23 mouse cellular contexts compared by ENCODE assay signal in genomic region chr1:162937970-162938695, GRCm38 (mm10). TPM values are rescaled to one million over a fixed set of nuclear protein-coding genes. Genes with fewer than 3 reads are reported as not detected.
DNase-seq lines count a peak whose midpoint lies in the region; ATAC-seq and TF ChIP-seq lines count a peak whose summit lies in the region.
"Had no signal": no experiment of that assay in that cellular context is flagged by ENCODE, and none has a peak within 500 bp of the region (broad histone marks: within the 10 kb centered on the region; RNA-seq: fewer than 3 reads in every experiment).

No protein-coding gene starts in this region.

- 69% methylated on average over 5 of the region's 5 CpGs for WGBS in heart, postnatal 0 days
- WGBS in heart, embryonic 10.5 days, result 74% methylated on average over 5 of the region's 5 CpGs
- 68% methylated on average over 5 of the region's 5 CpGs for WGBS in lung, embryonic 16.5 days
- 33% methylated on average over 5 of the region's 5 CpGs for WGBS in limb, embryonic 12.5 days
- WGBS in stomach, postnatal 0 days, result 65% methylated on average over 5 of the region's 5 CpGs

- H3K4me1 ChIP-seq in heart, postnatal 0 days (ENCODE audit: control insufficient read depth, insufficient read depth), result no peaks in the 10 kb centered on the region
- no peaks in the 10 kb centered on the region for H3K4me1 ChIP-seq in heart, embryonic 10.5 days
- H3K4me1 ChIP-seq in lung, embryonic 16.5 days (replicated peaks; ENCODE audit: control insufficient read depth, insufficient read depth, low read length), result no peaks in the 10 kb centered on the region
- H3K4me1 ChIP-seq in limb, embryonic 12.5 days (replicated peaks), result peaks cover 11% of the 10 kb centered on the region
- H3K4me1 ChIP-seq in stomach, postnatal 0 days (replicated peaks; ENCODE audit: control insufficient read depth, insufficient read depth), result no peaks in the 10 kb centered on the region
- H3K4me1 ChIP-seq: embryonic facial prominence, embryonic 13.5 days; forebrain, embryonic 12.5 days; liver, embryonic 12.5 days had no signal

- no peak for TF ChIP-seq EP300 in heart, postnatal 0 days (IDR thresholded peaks at IDR 0.05; ENCODE audit: low read depth)
- TF ChIP-seq EP300 in stomach, postnatal 0 days (optimal IDR thresholded peaks at IDR 0.05), result peak; percentile 22

- no peak for DNase-seq in heart, postnatal 0 days (ENCODE audit: low spot score)
- no peak for DNase-seq in heart, embryonic 10.5 days (ENCODE audit: low spot score)
- DNase-seq in lung, adult 18-20 months, result no peak
- no peak for DNase-seq in stomach, postnatal 0 days (ENCODE audit: low spot score)
- no peak for DNase-seq in right cerebral cortex, postnatal 14 days
- DNase-seq: cerebellum, adult 11 months; gastrocnemius, postnatal 10 days; midbrain, embryonic 14.5 days; retina, postnatal 1 day; thymus, adult 2 months had no signal

- H3K4me3 ChIP-seq in heart, postnatal 0 days (ENCODE audit: low read depth, low read length), result no peak overlapping the region
- H3K4me3 ChIP-seq in heart, embryonic 10.5 days, result no peak overlapping the region
- H3K4me3 ChIP-seq in lung, embryonic 16.5 days (ENCODE audit: low read length), result no peak overlapping the region
- no peak overlapping the region for H3K4me3 ChIP-seq in limb, embryonic 12.5 days (replicated peaks)
- H3K4me3 ChIP-seq in stomach, postnatal 0 days (ENCODE audit: low read depth, low read length), result no peak overlapping the region
- H3K4me3 ChIP-seq: embryonic facial prominence, embryonic 13.5 days; forebrain, embryonic 12.5 days; layer of hippocampus, adult 2 months; left cerebral cortex, adult 2 months; liver, embryonic 12.5 days had no signal

- ATAC-seq in heart, postnatal 0 days (ENCODE audit: insufficient read depth, low read depth), result 0 out of 2 replicates have a peak, but pooled peaks have one; percentile 17
- no peak for ATAC-seq in lung, embryonic 16.5 days (ENCODE audit: low read depth)
- peak; percentile 78 for ATAC-seq in limb, embryonic 12.5 days (ENCODE audit: insufficient number of reproducible peaks, insufficient read depth, low FRiP score, low TSS enrichment, low read depth)
- ATAC-seq in stomach, postnatal 0 days (ENCODE audit: low FRiP score, low TSS enrichment), result no peak
- ATAC-seq: inflammation-experienced regulatory T-cells, adult 6 months; liver, embryonic 12.5 days had no signal

- no peaks in the 10 kb centered on the region for H3K27me3 ChIP-seq in heart, postnatal 0 days (ENCODE audit: control insufficient read depth, insufficient read depth, low read length)
- no peaks in the 10 kb centered on the region for H3K27me3 ChIP-seq in heart, embryonic 10.5 days (ENCODE audit: insufficient read depth, poor library complexity, severe bottlenecking)
- H3K27me3 ChIP-seq in lung, embryonic 16.5 days (ENCODE audit: control insufficient read depth, insufficient read depth, low read depth, low read length), result no peaks in the 10 kb centered on the region
- peaks cover 4% of the 10 kb centered on the region for H3K27me3 ChIP-seq in limb, embryonic 12.5 days
- H3K27me3 ChIP-seq in stomach, postnatal 0 days (ENCODE audit: control insufficient read depth, insufficient read depth, low read length), result no peaks in the 10 kb centered on the region
- H3K27me3 ChIP-seq: CH12.LX; embryonic facial prominence, embryonic 13.5 days; forebrain, embryonic 12.5 days; liver, embryonic 12.5 days had no signal

- no peak for TF ChIP-seq CTCF in heart, postnatal 0 days (IDR thresholded peaks at IDR 0.05; ENCODE audit: low read depth)
- TF ChIP-seq CTCF in stomach, postnatal 0 days (IDR thresholded peaks at IDR 0.05; ENCODE audit: low read depth), result no peak

- H3K27ac ChIP-seq in heart, postnatal 0 days (ENCODE audit: low read depth), result no peak overlapping the region
- H3K27ac ChIP-seq in heart, embryonic 10.5 days, result no peak overlapping the region
- H3K27ac ChIP-seq in lung, embryonic 16.5 days (ENCODE audit: low read length), result peak overlapping the region; percentile 73
- peak overlapping the region; percentile 20; the same call in 1 of the 2 replicates for H3K27ac ChIP-seq in limb, embryonic 12.5 days
- H3K27ac ChIP-seq in stomach, postnatal 0 days (replicated peaks), result 0 out of 2 replicates have a peak overlapping the region, but pooled peaks have one; percentile 20
- H3K27ac ChIP-seq: embryonic facial prominence, embryonic 13.5 days; forebrain, embryonic 12.5 days; layer of hippocampus, adult 2 months; left cerebral cortex, adult 2 months; liver, embryonic 12.5 days had no signal

- H3K9ac ChIP-seq in heart, postnatal 0 days (replicated peaks; ENCODE audit: low read depth, low read length), result no peak overlapping the region
- no peak overlapping the region for H3K9ac ChIP-seq in lung, embryonic 16.5 days (ENCODE audit: low read length)
- H3K9ac ChIP-seq in limb, embryonic 12.5 days (replicated peaks), result no peak overlapping the region
- no peak overlapping the region for H3K9ac ChIP-seq in stomach, postnatal 0 days (ENCODE audit: low read length)
- H3K9ac ChIP-seq: embryonic facial prominence, embryonic 13.5 days; forebrain, embryonic 12.5 days; liver, embryonic 12.5 days had no signal

- H3K36me3 ChIP-seq in heart, postnatal 0 days (replicated peaks; ENCODE audit: control insufficient read depth, insufficient read depth, low read length), result no peaks in the 10 kb centered on the region
- H3K36me3 ChIP-seq in heart, embryonic 10.5 days, result no peaks in the 10 kb centered on the region
- no peaks in the 10 kb centered on the region for H3K36me3 ChIP-seq in lung, embryonic 16.5 days (ENCODE audit: control insufficient read depth, insufficient read depth, low read length)
- H3K36me3 ChIP-seq in limb, embryonic 12.5 days, result no peaks in the 10 kb centered on the region
- no peaks in the 10 kb centered on the region for H3K36me3 ChIP-seq in stomach, postnatal 0 days (ENCODE audit: control insufficient read depth, insufficient read depth, low read length)
- H3K36me3 ChIP-seq: embryonic facial prominence, embryonic 13.5 days; forebrain, embryonic 12.5 days; liver, embryonic 12.5 days had no signal

- H3K4me2 ChIP-seq in heart, postnatal 0 days (ENCODE audit: low read depth, low read length), result no peak overlapping the region
- no peak overlapping the region for H3K4me2 ChIP-seq in lung, embryonic 16.5 days (ENCODE audit: low read depth, low read length)
- H3K4me2 ChIP-seq in limb, embryonic 12.5 days, result no peak overlapping the region
- H3K4me2 ChIP-seq in stomach, postnatal 0 days (replicated peaks; ENCODE audit: low read depth), result no peak overlapping the region
- H3K4me2 ChIP-seq: embryonic facial prominence, embryonic 13.5 days; forebrain, embryonic 12.5 days; liver, embryonic 12.5 days had no signal

- no peaks in the 10 kb centered on the region for H3K9me3 ChIP-seq in heart, postnatal 0 days (replicated peaks; ENCODE audit: control insufficient read depth, low read length)
- no peaks in the 10 kb centered on the region for H3K9me3 ChIP-seq in heart, embryonic 10.5 days
- no peaks in the 10 kb centered on the region for H3K9me3 ChIP-seq in lung, embryonic 16.5 days (ENCODE audit: control insufficient read depth, low read length)
- H3K9me3 ChIP-seq in limb, embryonic 12.5 days, result no peaks in the 10 kb centered on the region
- H3K9me3 ChIP-seq in stomach, postnatal 0 days (ENCODE audit: control insufficient read depth, low read length), result no peaks in the 10 kb centered on the region
- H3K9me3 ChIP-seq: embryonic facial prominence, embryonic 13.5 days; forebrain, embryonic 12.5 days; liver, embryonic 12.5 days had no signal

RNA-seq across cellular contexts. Expression of gene Fmo6, which starts 0.8 kb away (rescaled TPM):
- not detected in 2 replicates for total RNA-seq in heart, postnatal 0 days (2014; rRNA removed; ENCODE audit: low replicate concordance)
- polyA plus RNA-seq in heart, postnatal 0 days (2015; fragmentation: Nextera tagmentation; extraction: Ambion mirVana), result not detected in 2 replicates
- polyA plus RNA-seq in heart, embryonic 10.5 days (2016; fragmentation: Nextera tagmentation; extraction: Ambion mirVana), result not detected in 2 replicates
- not detected in 2 replicates for polyA plus RNA-seq in lung, embryonic 16.5 days (2015; fragmentation: Nextera tagmentation; extraction: Ambion mirVana)
- polyA plus RNA-seq in limb, embryonic 12.5 days (2016; fragmentation: Nextera tagmentation; extraction: Ambion mirVana), result 0.11 TPM in 1 of 2 replicates, not detected in the other
- polyA plus RNA-seq in stomach, postnatal 0 days (2015; fragmentation: Nextera tagmentation; extraction: Ambion mirVana), result 0.08 TPM in 1 of 2 replicates, not detected in the other
- total RNA-seq: adrenal gland, postnatal 4 days; CH12.LX; heart, postnatal 4 days; layer of hippocampus, adult 2 months; left cerebral cortex, adult 2 months had no signal
- polyA plus RNA-seq: inflammation-experienced regulatory T-cells, adult 6 months; liver, embryonic 12.5 days; midbrain, embryonic 14.5 days; neural tube, embryonic 11.5 days; spleen, adult 2 months had no signal

RNA-seq across cellular contexts. Expression of gene Fmo2, which starts 39.6 kb away (rescaled TPM):
- 2.5 and 4.5 TPM in 2 replicates for total RNA-seq in heart, postnatal 0 days (2014; rRNA removed; ENCODE audit: low replicate concordance)
- polyA plus RNA-seq in heart, postnatal 0 days (2015; fragmentation: Nextera tagmentation; extraction: Ambion mirVana), result 4.9 and 7.3 TPM in 2 replicates
- polyA plus RNA-seq in heart, embryonic 10.5 days (2016; fragmentation: Nextera tagmentation; extraction: Ambion mirVana), result 0.10 TPM in 1 of 2 replicates, not detected in the other
- polyA plus RNA-seq in lung, embryonic 16.5 days (2015; fragmentation: Nextera tagmentation; extraction: Ambion mirVana), result 48.3 and 70.3 TPM in 2 replicates
- 0.05 TPM in 1 of 2 replicates, not detected in the other for polyA plus RNA-seq in limb, embryonic 12.5 days (2016; fragmentation: Nextera tagmentation; extraction: Ambion mirVana)
- 16.4 and 17.7 TPM in 2 replicates for polyA plus RNA-seq in stomach, postnatal 0 days (2015; fragmentation: Nextera tagmentation; extraction: Ambion mirVana)
- total RNA-seq: CH12.LX had no signal
- polyA plus RNA-seq: forebrain, embryonic 12.5 days; inflammation-experienced regulatory T-cells, adult 6 months; midbrain, embryonic 14.5 days; neural tube, embryonic 11.5 days had no signal

RNA-seq across cellular contexts. Expression of gene Fmo3, which starts 46.2 kb away (rescaled TPM):
- not detected in 2 replicates for total RNA-seq in heart, postnatal 0 days (2014; rRNA removed; ENCODE audit: low replicate concordance)
- not detected in 2 replicates for polyA plus RNA-seq in heart, postnatal 0 days (2015; fragmentation: Nextera tagmentation; extraction: Ambion mirVana)
- not detected in 2 replicates for polyA plus RNA-seq in heart, embryonic 10.5 days (2016; fragmentation: Nextera tagmentation; extraction: Ambion mirVana)
- polyA plus RNA-seq in lung, embryonic 16.5 days (2015; fragmentation: Nextera tagmentation; extraction: Ambion mirVana), result not detected in 2 replicates
- polyA plus RNA-seq in limb, embryonic 12.5 days (2016; fragmentation: Nextera tagmentation; extraction: Ambion mirVana), result not detected in 2 replicates
- polyA plus RNA-seq in stomach, postnatal 0 days (2015; fragmentation: Nextera tagmentation; extraction: Ambion mirVana), result 0.06 and 0.10 TPM in 2 replicates
- total RNA-seq: CH12.LX; gastrocnemius, postnatal 10 days; heart, postnatal 4 days; layer of hippocampus, adult 2 months; left cerebral cortex, adult 2 months had no signal
- polyA plus RNA-seq: embryonic facial prominence, embryonic 13.5 days; forebrain, embryonic 12.5 days; inflammation-experienced regulatory T-cells, adult 6 months; liver, embryonic 12.5 days; midbrain, embryonic 14.5 days; neural tube, embryonic 11.5 days had no signal

Comparison
In these comparisons a context has a peak if more than half of its experiments do, and no peak if none do; other contexts are left out.
1. ATAC-seq: peak in heart, postnatal 0 days (single experiment) and limb, embryonic 12.5 days (single experiment); none in lung, embryonic 16.5 days (single experiment) and stomach, postnatal 0 days (single experiment).
2. H3K27ac ChIP-seq: peak in lung, embryonic 16.5 days (single experiment), limb, embryonic 12.5 days (single experiment) and stomach, postnatal 0 days (single experiment); none in heart, postnatal 0 days (single experiment) and heart, embryonic 10.5 days (single experiment).